Mouse (Mus musculus) liver, embryonic 16.5 days (tissue): Measurements from ENCODE around the gene Armcx4. TPM values are rescaled to one million over a fixed set of nuclear protein-coding genes. Genes with fewer than 3 reads are reported as not detected.
"Not testable (repeated sequence)": the region's sequence is repeated elsewhere in the genome, so short reads cannot be mapped to it uniquely, and the experiment has no call there.

ENCODE experiments used
- ATAC-seq: fragments of 200-750 bp; cut with Nextera tagmentation; 2 replicates; pipeline ENCODE4 v1.8.0; 2017; ENCODE audit warnings: low read depth, mild to moderate bottlenecking, moderate number of reproducible peaks, moderate library complexity
- H3K27ac ChIP-seq: fragments of 300-500 bp; sonication (generic); 2 replicates; pipeline ENCODE4 v1.5.1; 2014; ENCODE audit warnings: mild to moderate bottlenecking, low read length
- H3K27me3 ChIP-seq: fragments of 300-500 bp; sonication (generic); 2 replicates; pipeline ENCODE4 v1.6.1; 2014; ENCODE audit warnings: low read depth, low read length, mixed read lengths; ENCODE audit not compliant: control insufficient read depth, insufficient read depth
- H3K36me3 ChIP-seq: fragments of 300-500 bp; sonication (generic); 2 replicates; pipeline ENCODE4 v1.6.1; 2014; ENCODE audit warnings: mild to moderate bottlenecking; ENCODE audit not compliant: control insufficient read depth, insufficient read depth
- H3K4me1 ChIP-seq: fragments of 300-500 bp; sonication (generic); 2 replicates; pipeline ENCODE4 v1.6.1; 2014; ENCODE audit warnings: low read depth, low read length, mixed read lengths; ENCODE audit not compliant: control insufficient read depth
- H3K4me2 ChIP-seq: fragments of 300-500 bp; sonication (generic); 2 replicates; pipeline ENCODE4 v1.6.1; 2014; ENCODE audit warnings: low read depth, low read length, mixed read lengths
- H3K4me3 ChIP-seq: fragments of 300-500 bp; sonication (generic); 2 replicates; pipeline ENCODE4 v1.5.1; 2014; ENCODE audit warnings: low read depth, mild to moderate bottlenecking, low read length
- H3K9ac ChIP-seq: fragments of 300-500 bp; sonication (generic); 2 replicates; pipeline ENCODE4 v1.6.1; 2014; ENCODE audit warnings: low read depth, low read length
- H3K9me3 ChIP-seq: fragments of 300-500 bp; sonication (generic); replicated peaks from 2 replicates; pipeline ENCODE4 v1.6.1; 2016; ENCODE audit warnings: low read length; ENCODE audit not compliant: control insufficient read depth
- WGBS: fragments of 180-500 bp; shearing (Covaris S2); extraction: QIAGEN DNeasy Blood & Tissue Kit; methylation state at CpG from one replicate; pipeline ENCODE4 v1.1.7; 2014; ENCODE audit not compliant: insufficient replicate concordance; 5-methylcytosine and 5-hydroxymethylcytosine counted together
- polyA plus RNA-seq: library from polyadenylated mRNA; unstranded; fragments of >200 nt; fragmentation: Nextera tagmentation; extraction: Ambion mirVana; gene quantifications from 2 replicates; pipeline ENCODE4 v1.2.1, GENCODE M21; 2015

Armcx4 gene
- polyA plus RNA-seq, 1 experiment from 2014 or later: 0.30 TPM

GRCm38 (mm10) chrX:134684936-134685335 lies 1.4 kb upstream of the Armcx4 start:
- H3K9ac ChIP-seq: no peak overlapping the region
- no peak overlapping the region for H3K4me2 ChIP-seq
- H3K4me3 ChIP-seq: no peak overlapping the region
- no peak for ATAC-seq
- H3K4me1 ChIP-seq: no peaks in the 10 kb centered on the region
- no peak overlapping the region for H3K27ac ChIP-seq
- no peaks in the 10 kb centered on the region for H3K9me3 ChIP-seq
- no peaks in the 10 kb centered on the region for H3K36me3 ChIP-seq
- H3K27me3 ChIP-seq: peaks cover 7% of the 10 kb centered on the region
- WGBS: 47% methylated on average over 5 of the region's 5 CpGs

GRCm38 (mm10) chrX:134686739-134687171 lies 436 bp downstream of the Armcx4 start:
- H3K9me3 ChIP-seq: no peaks in the 10 kb centered on the region
- H3K4me1 ChIP-seq: no peaks in the 10 kb centered on the region
- no peak overlapping the region for H3K27ac ChIP-seq
- peak overlapping the region; percentile 43 for H3K4me3 ChIP-seq
- WGBS: 12% methylated on average over 16 of the region's 16 CpGs
- peak overlapping the region; percentile 49 for H3K4me2 ChIP-seq
- H3K27me3 ChIP-seq: peaks cover 7% of the 10 kb centered on the region
- H3K36me3 ChIP-seq: no peaks in the 10 kb centered on the region
- no peak for ATAC-seq
- H3K9ac ChIP-seq: no peak overlapping the region

- no peaks in the 10 kb centered on the region for H3K9me3 ChIP-seq
- no peak overlapping the region for H3K4me2 ChIP-seq
- no peaks in the 10 kb centered on the region for H3K4me1 ChIP-seq
- peaks cover 7% of the 10 kb centered on the region for H3K27me3 ChIP-seq
- H3K36me3 ChIP-seq: no peaks in the 10 kb centered on the region
- 62% methylated on average over 2 of the region's 2 CpGs for WGBS
- no peak overlapping the region for H3K9ac ChIP-seq
- H3K27ac ChIP-seq: no peak overlapping the region
- ATAC-seq: no peak
- H3K4me3 ChIP-seq: no peak overlapping the region
These were observed 3.4 kb downstream of the Armcx4 start for GRCm38 (mm10) chrX:134689676-134690075.

GRCm38 (mm10) chrX:134690871-134691539 lies 4.7 kb downstream of the Armcx4 start:
- no peaks in the 10 kb centered on the region for H3K9me3 ChIP-seq
- WGBS: 64% methylated on average over 10 of the region's 10 CpGs
- ATAC-seq: no peak
- no peak overlapping the region for H3K4me2 ChIP-seq
- H3K9ac ChIP-seq: no peak overlapping the region
- H3K27me3 ChIP-seq: peaks cover 7% of the 10 kb centered on the region
- no peak overlapping the region for H3K27ac ChIP-seq
- no peaks in the 10 kb centered on the region for H3K4me1 ChIP-seq
- H3K4me3 ChIP-seq: no peak overlapping the region
- no peaks in the 10 kb centered on the region for H3K36me3 ChIP-seq

- Histone ChIP-seq H3K27ac (no peak overlapping the region), H3K27me3 (peaks cover 7% of the 10 kb centered on the region), H3K9ac (no peak overlapping the region), H3K4me2 (no peak overlapping the region), H3K4me3 (no peak overlapping the region), H3K36me3 (no peaks in the 10 kb centered on the region), H3K4me1 (no peaks in the 10 kb centered on the region), H3K9me3 (no peaks in the 10 kb centered on the region)
- ATAC-seq: no peak
- 68% methylated on average over 2 of the region's 2 CpGs for WGBS
These were observed 5.2 kb downstream of the Armcx4 start for GRCm38 (mm10) chrX:134691540-134691935.

- no peak overlapping the region for H3K9ac ChIP-seq
- H3K4me1 ChIP-seq: no peaks in the 10 kb centered on the region
- no peak overlapping the region for H3K4me3 ChIP-seq
- H3K4me2 ChIP-seq: no peak overlapping the region
- H3K27me3 ChIP-seq: no peaks in the 10 kb centered on the region
- 55% methylated on average over 3 of the region's 3 CpGs for WGBS
- ATAC-seq: no peak
- no peaks in the 10 kb centered on the region for H3K9me3 ChIP-seq
- H3K36me3 ChIP-seq: no peaks in the 10 kb centered on the region
- H3K27ac ChIP-seq: no peak overlapping the region
These were observed 30.5 kb downstream of the Armcx4 start for GRCm38 (mm10) chrX:134716863-134717262.

- peak; percentile 80 for ATAC-seq
- Histone ChIP-seq H3K27ac (peak within 1 kb of the TSS; percentile 41), H3K27me3 (no peaks in the 10 kb centered on the region), H3K4me3 (peak within 1 kb of the TSS; percentile 56), H3K36me3 (no peaks in the 10 kb centered on the region), H3K4me1 (no peaks in the 10 kb centered on the region), H3K9me3 (no peaks in the 10 kb centered on the region), H3K4me2 (peak within 1 kb of the TSS; percentile 75), H3K9ac (peak within 1 kb of the TSS; percentile 39)
- 13% methylated on average over 16 of the region's 16 CpGs for WGBS
These were observed 31.5 kb downstream of the Armcx4 start, which contains the start of gene Armcx1 for GRCm38 (mm10) chrX:134717752-134718308. Armcx1 (plus strand) TSS chrX:134717963.

GRCm38 (mm10) chrX:134718524-134718923 lies 32.2 kb downstream of the Armcx4 start:
- H3K4me1 ChIP-seq: no peaks in the 10 kb centered on the region
- H3K36me3 ChIP-seq: no peaks in the 10 kb centered on the region
- no peaks in the 10 kb centered on the region for H3K9me3 ChIP-seq
- peak overlapping the region; percentile 56 for H3K4me3 ChIP-seq
- no peaks in the 10 kb centered on the region for H3K27me3 ChIP-seq
- peak overlapping the region; percentile 39; the same call in 1 of the 2 replicates for H3K9ac ChIP-seq
- H3K27ac ChIP-seq: peak overlapping the region; percentile 41; the same call in 1 of the 2 replicates
- peak overlapping the region; percentile 75 for H3K4me2 ChIP-seq
- peak; percentile 56; the same call in 1 of the 2 replicates for ATAC-seq
- 20% methylated on average over 14 of the region's 14 CpGs for WGBS

GRCm38 (mm10) chrX:134723762-134724161 lies 37.4 kb downstream of the Armcx4 start:
- H3K36me3 ChIP-seq, H3K27ac ChIP-seq, H3K27me3 ChIP-seq, H3K9ac ChIP-seq, H3K4me2 ChIP-seq, ATAC-seq, H3K4me3 ChIP-seq, H3K4me1 ChIP-seq, H3K9me3 ChIP-seq: not testable (repeated sequence)
- 44% methylated on average over 1 of the region's 2 CpGs for WGBS
